Mouse (Mus musculus): ENCODE data around the gene Gal3st4. TPM values are rescaled to one million over a fixed set of nuclear protein-coding genes. Genes with fewer than 3 reads are reported as not detected.

The Gal3st4 gene
- polyA plus RNA-seq, 1 experiment, result not detected

DNA sequence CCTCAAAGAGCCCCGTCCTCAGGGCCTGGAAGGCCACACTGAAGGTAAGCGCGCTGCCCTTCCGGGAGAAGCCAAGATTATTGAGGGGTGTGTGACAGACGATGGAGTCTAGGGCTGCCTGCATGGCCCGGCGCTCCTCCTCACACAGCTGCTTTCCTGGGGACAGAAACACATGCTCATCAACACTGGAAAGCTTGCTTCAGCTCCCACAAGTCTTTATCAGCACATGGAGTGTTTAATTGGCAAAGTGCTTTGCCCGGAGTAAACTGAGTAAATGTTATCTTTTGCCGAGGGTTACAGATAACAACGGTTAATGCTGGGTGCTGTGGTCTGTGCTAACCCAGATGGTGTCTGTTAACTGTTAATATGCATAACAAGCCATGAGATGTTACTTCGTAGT lies 11.8 kb downstream of the Gal3st4 start:
- Histone ChIP-seq H3ac (ENCODE audit: control insufficient read depth, insufficient read length) (no peak overlapping the region), H3K79me2 (ENCODE audit: control insufficient read depth, insufficient read depth) (peaks cover 8% of the 10 kb centered on the region), H3K4me3 (no peak overlapping the region), H3K4me2 (ENCODE audit: low read depth) (no peak overlapping the region), H3K36me3 (ENCODE audit: control insufficient read depth, insufficient read depth) (no peaks in the 10 kb centered on the region), H3K27me3 (ENCODE audit: control insufficient read depth, insufficient read depth, insufficient read length) (no peaks in the 10 kb centered on the region)
- TF ChIP-seq TCF12 (IDR thresholded peaks at IDR 0.05; ENCODE audit: insufficient read depth, poor library complexity, severe bottlenecking) (no peak), REST (IDR thresholded peaks at IDR 0.05; ENCODE audit: insufficient read depth, insufficient read length) (no peak), MYOG (IDR thresholded peaks at IDR 0.05; ENCODE audit: control insufficient read depth in 1 of 3, insufficient read depth in 1 of 3, insufficient read length in 2 of 3, low read depth in 2 of 3) (no peak), POLR2AphosphoS2 (IDR thresholded peaks at IDR 0.05; ENCODE audit: insufficient read length, low read depth) (no peak)

- TF ChIP-seq MYOG (IDR thresholded peaks at IDR 0.05; ENCODE audit: control insufficient read depth in 1 of 3, insufficient read depth in 1 of 3, insufficient read length in 2 of 3, low read depth in 2 of 3), result no peak
- TF ChIP-seq POLR2A (IDR thresholded peaks at IDR 0.05; ENCODE audit: insufficient read length, low read depth), result no peak
- TF ChIP-seq TCF12 (IDR thresholded peaks at IDR 0.05; ENCODE audit: insufficient read depth, poor library complexity, severe bottlenecking), result no peak
- no peak for TF ChIP-seq MYOD1 (IDR thresholded peaks at IDR 0.05; ENCODE audit: control insufficient read depth in 1 of 3, insufficient read length in 2 of 3, low read depth in 2 of 3)
- no peak for TF ChIP-seq REST (IDR thresholded peaks at IDR 0.05; ENCODE audit: insufficient read depth, insufficient read length)
- no peak for TF ChIP-seq USF1 (IDR thresholded peaks at IDR 0.05; ENCODE audit: low read depth)
- TF ChIP-seq CEBPB (IDR thresholded peaks at IDR 0.05; ENCODE audit: insufficient read depth, poor library complexity, severe bottlenecking), result no peak
- no peak for TF ChIP-seq MAX (IDR thresholded peaks at IDR 0.05; ENCODE audit: low read depth)
- TF ChIP-seq SRF (IDR thresholded peaks at IDR 0.05; ENCODE audit: control insufficient read depth, insufficient read length, low read depth), result no peak
- TF ChIP-seq POLR2AphosphoS2 (IDR thresholded peaks at IDR 0.05; ENCODE audit: insufficient read length, low read depth), result no peak
- no peak for TF ChIP-seq E2F4 (IDR thresholded peaks at IDR 0.05; ENCODE audit: insufficient read depth)
- TF ChIP-seq TCF3 (IDR thresholded peaks at IDR 0.05; ENCODE audit: insufficient read length, low read depth), result no peak
- H3K4me3 ChIP-seq, result no peak overlapping the region
- no peaks in the 10 kb centered on the region for H3K27me3 ChIP-seq (ENCODE audit: control insufficient read depth, insufficient read depth, insufficient read length)
- no peak overlapping the region for H3ac ChIP-seq (ENCODE audit: control insufficient read depth, insufficient read length)
- peaks cover 8% of the 10 kb centered on the region for H3K79me2 ChIP-seq (ENCODE audit: control insufficient read depth, insufficient read depth)
- no peak overlapping the region for H3K4me2 ChIP-seq (ENCODE audit: low read depth)
- no peaks in the 10 kb centered on the region for H3K36me3 ChIP-seq (ENCODE audit: control insufficient read depth, insufficient read depth)
These were observed 12.6 kb downstream of the Gal3st4 start for GRCm38 (mm10) chr5:138260051-138260450.

DNA sequence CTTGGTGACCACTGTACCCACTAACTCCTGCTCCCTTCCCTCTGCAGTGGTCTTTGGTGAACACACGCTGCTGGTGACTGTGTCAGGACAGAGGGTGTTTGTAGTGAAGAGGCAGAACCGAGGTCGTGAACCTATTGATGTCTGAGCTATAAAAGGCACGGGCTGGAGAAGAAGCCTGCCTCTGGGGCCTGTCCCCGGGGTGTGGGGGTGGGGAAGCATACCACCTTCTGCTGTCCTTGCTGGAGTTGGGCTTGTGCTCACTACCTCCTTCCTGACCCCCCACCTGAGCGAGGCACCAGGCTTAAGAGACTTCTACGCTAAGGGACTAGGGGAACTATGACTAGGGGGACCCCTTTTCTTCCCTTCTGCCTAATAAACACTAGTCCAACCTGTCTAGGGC lies 13.6 kb downstream of the Gal3st4 start:
- Histone ChIP-seq H3K27me3 (ENCODE audit: control insufficient read depth, insufficient read depth, insufficient read length) (no peaks in the 10 kb centered on the region), H3K36me3 (ENCODE audit: control insufficient read depth, insufficient read depth) (no peaks in the 10 kb centered on the region)
- TF ChIP-seq REST (IDR thresholded peaks at IDR 0.05; ENCODE audit: insufficient read depth, insufficient read length), result no peak
- no peak for TF ChIP-seq USF1 (IDR thresholded peaks at IDR 0.05; ENCODE audit: low read depth)
- no peak for TF ChIP-seq E2F4 (IDR thresholded peaks at IDR 0.05; ENCODE audit: insufficient read depth)

GRCm38 (mm10) chr5:138258542-138258941 lies 14.1 kb downstream of the Gal3st4 start:
- no peak overlapping the region for H3K4me3 ChIP-seq
- H3K79me2 ChIP-seq (ENCODE audit: control insufficient read depth, insufficient read depth), result no peaks in the 10 kb centered on the region
- H3K4me2 ChIP-seq (ENCODE audit: low read depth), result no peak overlapping the region
- TF ChIP-seq POLR2A (IDR thresholded peaks at IDR 0.05; ENCODE audit: insufficient read length, low read depth) (no peak), USF1 (IDR thresholded peaks at IDR 0.05; ENCODE audit: low read depth) (no peak), TCF12 (IDR thresholded peaks at IDR 0.05; ENCODE audit: insufficient read depth, poor library complexity, severe bottlenecking) (no peak), CEBPB (IDR thresholded peaks at IDR 0.05; ENCODE audit: insufficient read depth, poor library complexity, severe bottlenecking) (no peak), SRF (IDR thresholded peaks at IDR 0.05; ENCODE audit: control insufficient read depth, insufficient read length, low read depth) (no peak), TCF3 (IDR thresholded peaks at IDR 0.05; ENCODE audit: insufficient read length, low read depth) (no peak), POLR2AphosphoS2 (IDR thresholded peaks at IDR 0.05; ENCODE audit: insufficient read length, low read depth) (no peak), MYOD1 (IDR thresholded peaks at IDR 0.05; ENCODE audit: control insufficient read depth in 1 of 3, insufficient read length in 2 of 3, low read depth in 2 of 3) (no peak), E2F4 (IDR thresholded peaks at IDR 0.05; ENCODE audit: insufficient read depth) (no peak), MAX (IDR thresholded peaks at IDR 0.05; ENCODE audit: low read depth) (no peak), MYOG (IDR thresholded peaks at IDR 0.05; ENCODE audit: control insufficient read depth in 1 of 3, insufficient read depth in 1 of 3, insufficient read length in 2 of 3, low read depth in 2 of 3) (no peak), REST (IDR thresholded peaks at IDR 0.05; ENCODE audit: insufficient read depth, insufficient read length) (no peak)
- H3ac ChIP-seq (ENCODE audit: control insufficient read depth, insufficient read length), result no peak overlapping the region
- H3K27me3 ChIP-seq (ENCODE audit: control insufficient read depth, insufficient read depth, insufficient read length), result no peaks in the 10 kb centered on the region
- H3K36me3 ChIP-seq (ENCODE audit: control insufficient read depth, insufficient read depth), result no peaks in the 10 kb centered on the region

More for the DNA sequence above, 13.6 kb downstream of the Gal3st4 start:
- Histone ChIP-seq H3K79me2 (ENCODE audit: control insufficient read depth, insufficient read depth) (peaks cover 1% of the 10 kb centered on the region), H3K4me3 (no peak overlapping the region), H3K4me2 (ENCODE audit: low read depth) (no peak overlapping the region), H3ac (ENCODE audit: control insufficient read depth, insufficient read length) (no peak overlapping the region)

GRCm38 (mm10) chr5:138258078-138258477 lies 14.6 kb downstream of the Gal3st4 start:
- Histone ChIP-seq H3K4me2 (ENCODE audit: low read depth) (no peak overlapping the region), H3K4me3 (no peak overlapping the region), H3ac (ENCODE audit: control insufficient read depth, insufficient read length) (no peak overlapping the region), H3K36me3 (ENCODE audit: control insufficient read depth, insufficient read depth) (no peaks in the 10 kb centered on the region), H3K79me2 (ENCODE audit: control insufficient read depth, insufficient read depth) (no peaks in the 10 kb centered on the region), H3K27me3 (ENCODE audit: control insufficient read depth, insufficient read depth, insufficient read length) (no peaks in the 10 kb centered on the region)
- TF ChIP-seq MYOD1 (IDR thresholded peaks at IDR 0.05; ENCODE audit: control insufficient read depth in 1 of 3, insufficient read length in 2 of 3, low read depth in 2 of 3), result no peak
- no peak for TF ChIP-seq USF1 (IDR thresholded peaks at IDR 0.05; ENCODE audit: low read depth)
- TF ChIP-seq MYOG (IDR thresholded peaks at IDR 0.05; ENCODE audit: control insufficient read depth in 1 of 3, insufficient read depth in 1 of 3, insufficient read length in 2 of 3, low read depth in 2 of 3), result no peak
- no peak for TF ChIP-seq POLR2A (IDR thresholded peaks at IDR 0.05; ENCODE audit: insufficient read length, low read depth)
- no peak for TF ChIP-seq E2F4 (IDR thresholded peaks at IDR 0.05; ENCODE audit: insufficient read depth)
- TF ChIP-seq CEBPB (IDR thresholded peaks at IDR 0.05; ENCODE audit: insufficient read depth, poor library complexity, severe bottlenecking), result no peak
- TF ChIP-seq TCF12 (IDR thresholded peaks at IDR 0.05; ENCODE audit: insufficient read depth, poor library complexity, severe bottlenecking), result no peak
- no peak for TF ChIP-seq POLR2AphosphoS2 (IDR thresholded peaks at IDR 0.05; ENCODE audit: insufficient read length, low read depth)
- TF ChIP-seq SRF (IDR thresholded peaks at IDR 0.05; ENCODE audit: control insufficient read depth, insufficient read length, low read depth), result no peak
- TF ChIP-seq MAX (IDR thresholded peaks at IDR 0.05; ENCODE audit: low read depth), result no peak
- no peak for TF ChIP-seq TCF3 (IDR thresholded peaks at IDR 0.05; ENCODE audit: insufficient read length, low read depth)
- no peak for TF ChIP-seq REST (IDR thresholded peaks at IDR 0.05; ENCODE audit: insufficient read depth, insufficient read length)
